23 mouse cellular contexts compared by ENCODE assay signal in genomic region chr3:155878401-155878800, GRCm38 (mm10).
DNase-seq lines count a peak whose midpoint lies in the region; ATAC-seq lines count a peak whose summit lies in the region.
"Had no signal": no experiment of that assay in that cellular context is flagged by ENCODE, and none has a peak within 500 bp of the region (broad histone marks: within the 10 kb centered on the region; RNA-seq: fewer than 3 reads in every experiment).

No protein-coding gene starts in this region.

- H3K4me3 ChIP-seq in forebrain, embryonic 16.5 days (replicated peaks; ENCODE audit: low read length): no peak overlapping the region
- H3K4me3 ChIP-seq in forebrain, embryonic 11.5 days (ENCODE audit: low read depth, low read length): no peak overlapping the region
- H3K4me3 ChIP-seq: heart, embryonic 12.5 days; heart, embryonic 15.5 days; hindbrain, embryonic 10.5 days; hindbrain, embryonic 13.5 days; intestine, embryonic 15.5 days had no signal

- 54% methylated on average over 2 of the region's 2 CpGs for WGBS in forebrain, embryonic 16.5 days
- 89% methylated on average over 2 of the region's 2 CpGs for WGBS in forebrain, embryonic 11.5 days

- no peaks in the 10 kb centered on the region for H3K9me3 ChIP-seq in forebrain, embryonic 16.5 days (ENCODE audit: control insufficient read depth, low read length)
- no peaks in the 10 kb centered on the region for H3K9me3 ChIP-seq in forebrain, embryonic 11.5 days (ENCODE audit: control insufficient read depth, low read length)
- H3K9me3 ChIP-seq: heart, embryonic 12.5 days; heart, embryonic 15.5 days; hindbrain, embryonic 10.5 days; hindbrain, embryonic 13.5 days; intestine, embryonic 15.5 days had no signal

- no peak overlapping the region for H3K27ac ChIP-seq in forebrain, embryonic 16.5 days (ENCODE audit: low read length)
- H3K27ac ChIP-seq in forebrain, embryonic 11.5 days (ENCODE audit: low read depth, low read length): no peak overlapping the region
- H3K27ac ChIP-seq: heart, embryonic 15.5 days; hindbrain, embryonic 10.5 days; hindbrain, embryonic 13.5 days; intestine, embryonic 15.5 days had no signal

- H3K9ac ChIP-seq in forebrain, embryonic 16.5 days (replicated peaks; ENCODE audit: low read depth, low read length): no peak overlapping the region
- no peak overlapping the region for H3K9ac ChIP-seq in forebrain, embryonic 11.5 days (ENCODE audit: low read length)
- H3K9ac ChIP-seq: heart, embryonic 12.5 days; heart, embryonic 15.5 days; hindbrain, embryonic 13.5 days; intestine, embryonic 15.5 days had no signal

- H3K4me2 ChIP-seq in forebrain, embryonic 16.5 days (ENCODE audit: low read length): no peak overlapping the region
- H3K4me2 ChIP-seq in forebrain, embryonic 11.5 days (ENCODE audit: low read depth, low read length, severe bottlenecking): no peak overlapping the region
- H3K4me2 ChIP-seq: heart, embryonic 12.5 days; heart, embryonic 15.5 days; hindbrain, embryonic 13.5 days; intestine, embryonic 15.5 days had no signal

- H3K36me3 ChIP-seq in forebrain, embryonic 16.5 days (ENCODE audit: control insufficient read depth, insufficient read depth): no peaks in the 10 kb centered on the region
- no peaks in the 10 kb centered on the region for H3K36me3 ChIP-seq in forebrain, embryonic 11.5 days (ENCODE audit: control insufficient read depth, insufficient read depth, low read length)
- H3K36me3 ChIP-seq: heart, embryonic 12.5 days; heart, embryonic 15.5 days; hindbrain, embryonic 10.5 days; hindbrain, embryonic 13.5 days; intestine, embryonic 15.5 days had no signal

- DNase-seq in forebrain, embryonic 11.5 days (ENCODE audit: low spot score): no peak
- peak; percentile 5 for DNase-seq in layer of hippocampus, adult 9-11 months
- DNase-seq in layer of hippocampus, adult 9-10 months (ENCODE audit: low spot score): no peak
- peak; percentile 18 for DNase-seq in brain, embryonic 18.5 days (ENCODE audit: low read depth, low spot score)
- DNase-seq in cerebellum, postnatal 25 days: no peak
- DNase-seq: adrenal gland, adult 8-10 months; adrenal gland, postnatal 25 days; cerebellum, adult 11-12 months; cerebellum, adult 8-10 months; cerebellum, postnatal 10 days; gastrocnemius, postnatal 25 days; heart, adult 18-20 months; heart, postnatal 10 days; heart, postnatal 36 days; kidney, adult 11 months had no signal

- H3K27me3 ChIP-seq in forebrain, embryonic 16.5 days (replicated peaks; ENCODE audit: control insufficient read depth, insufficient read depth, low read length): no peaks in the 10 kb centered on the region
- H3K27me3 ChIP-seq in forebrain, embryonic 11.5 days (ENCODE audit: control insufficient read depth, insufficient read depth, low read length): no peaks in the 10 kb centered on the region
- H3K27me3 ChIP-seq: heart, embryonic 12.5 days; heart, embryonic 15.5 days; hindbrain, embryonic 13.5 days; intestine, embryonic 15.5 days had no signal

- H3K4me1 ChIP-seq in forebrain, embryonic 16.5 days (replicated peaks; ENCODE audit: control insufficient read depth, insufficient read depth, low read length): no peaks in the 10 kb centered on the region
- no peaks in the 10 kb centered on the region for H3K4me1 ChIP-seq in forebrain, embryonic 11.5 days (replicated peaks; ENCODE audit: control insufficient read depth, insufficient read depth, low read length)
- H3K4me1 ChIP-seq: heart, embryonic 12.5 days; heart, embryonic 15.5 days; hindbrain, embryonic 10.5 days; hindbrain, embryonic 13.5 days; intestine, embryonic 15.5 days had no signal

- ATAC-seq in forebrain, embryonic 16.5 days: peak; percentile 84
- ATAC-seq in forebrain, embryonic 11.5 days (replicated peaks; ENCODE audit: low FRiP score): no peak
- ATAC-seq: CD4-positive, CD25-positive, alpha-beta regulatory T cell, adult 4 months; hindbrain, embryonic 16.5 days; intestine, embryonic 15.5 days had no signal

Comparison
In these comparisons a context has a peak if more than half of its experiments do, and no peak if none do; other contexts are left out.
1. DNase-seq: peak in layer of hippocampus, adult 9-11 months (single experiment) and brain, embryonic 18.5 days (single experiment); none in forebrain, embryonic 11.5 days (single experiment), layer of hippocampus, adult 9-10 months (single experiment) and cerebellum, postnatal 25 days (0 of 2).